Mouse (Mus musculus) forebrain, embryonic 14.5 days (tissue): ENCODE results near the gene Lrrc8c. TPM values are rescaled to one million over a fixed set of nuclear protein-coding genes. Genes with fewer than 3 reads are reported as not detected.

Experiments
- ATAC-seq: fragments of 200-750 bp; cut with Nextera tagmentation; 2 replicates; pipeline ENCODE4 v1.8.0; 2017; ENCODE audit warnings: mild to moderate bottlenecking, moderate library complexity
- DNase-seq: peaks from one replicate; pipeline ENCODE4 v3.0.0-alpha.2; 2015; ENCODE audit warnings: low spot score
- H3K27ac ChIP-seq: fragments of 300-500 bp; sonication (generic); 2 replicates; pipeline ENCODE4 v1.5.1; 2014; ENCODE audit warnings: low read depth, mild to moderate bottlenecking, control low read depth, low read length, moderate library complexity
- H3K27me3 ChIP-seq: fragments of 300-500 bp; sonication (generic); replicated peaks from 2 replicates; pipeline ENCODE4 v1.6.1; 2014; ENCODE audit warnings: low read length, control low read depth, mixed read lengths; ENCODE audit not compliant: control insufficient read depth, insufficient read depth
- H3K36me3 ChIP-seq: fragments of 300-500 bp; sonication (generic); 2 replicates; pipeline ENCODE4 v1.6.1; 2014; ENCODE audit warnings: low read length, control low read depth; ENCODE audit not compliant: control insufficient read depth, insufficient read depth
- H3K4me1 ChIP-seq: fragments of 300-500 bp; sonication (generic); 2 replicates; pipeline ENCODE4 v1.6.1; 2014; ENCODE audit warnings: antibody characterized with exemption, low read length, control low read depth; ENCODE audit not compliant: control insufficient read depth, insufficient read depth
- H3K4me2 ChIP-seq: fragments of 300-500 bp; sonication (generic); 2 replicates; pipeline ENCODE4 v1.6.1; 2014; ENCODE audit warnings: mild to moderate bottlenecking, control low read depth, low read length
- H3K4me3 ChIP-seq: fragments of 300-500 bp; sonication (generic); 2 replicates; pipeline ENCODE4 v1.5.1; 2014; ENCODE audit warnings: low read depth, low read length, control low read depth
- H3K9ac ChIP-seq: fragments of 300-500 bp; sonication (generic); 2 replicates; pipeline ENCODE4 v1.6.1; 2014; ENCODE audit warnings: mild to moderate bottlenecking, low read length, control low read depth, moderate library complexity
- H3K9me3 ChIP-seq: fragments of 300-500 bp; sonication (generic); replicated peaks from 2 replicates; pipeline ENCODE4 v1.6.1; 2016; ENCODE audit warnings: low read length, control low read depth, mixed read lengths; ENCODE audit not compliant: control insufficient read depth
- WGBS: fragments of 180-500 bp; shearing (Covaris S2); extraction: QIAGEN DNeasy Blood & Tissue Kit; methylation state at CpG from one replicate; pipeline ENCODE4 v1.1.7; 2014; 5-methylcytosine and 5-hydroxymethylcytosine counted together
- polyA plus RNA-seq: library from polyadenylated mRNA; unstranded; fragments of >200 nt; fragmentation: Nextera tagmentation; extraction: Ambion mirVana; gene quantifications from 2 replicates; pipeline ENCODE4 v1.2.1, GENCODE M21; 2014

Lrrc8c gene
- polyA plus RNA-seq, 1 experiment from 2014 or later, result 8.6 TPM

DNA sequence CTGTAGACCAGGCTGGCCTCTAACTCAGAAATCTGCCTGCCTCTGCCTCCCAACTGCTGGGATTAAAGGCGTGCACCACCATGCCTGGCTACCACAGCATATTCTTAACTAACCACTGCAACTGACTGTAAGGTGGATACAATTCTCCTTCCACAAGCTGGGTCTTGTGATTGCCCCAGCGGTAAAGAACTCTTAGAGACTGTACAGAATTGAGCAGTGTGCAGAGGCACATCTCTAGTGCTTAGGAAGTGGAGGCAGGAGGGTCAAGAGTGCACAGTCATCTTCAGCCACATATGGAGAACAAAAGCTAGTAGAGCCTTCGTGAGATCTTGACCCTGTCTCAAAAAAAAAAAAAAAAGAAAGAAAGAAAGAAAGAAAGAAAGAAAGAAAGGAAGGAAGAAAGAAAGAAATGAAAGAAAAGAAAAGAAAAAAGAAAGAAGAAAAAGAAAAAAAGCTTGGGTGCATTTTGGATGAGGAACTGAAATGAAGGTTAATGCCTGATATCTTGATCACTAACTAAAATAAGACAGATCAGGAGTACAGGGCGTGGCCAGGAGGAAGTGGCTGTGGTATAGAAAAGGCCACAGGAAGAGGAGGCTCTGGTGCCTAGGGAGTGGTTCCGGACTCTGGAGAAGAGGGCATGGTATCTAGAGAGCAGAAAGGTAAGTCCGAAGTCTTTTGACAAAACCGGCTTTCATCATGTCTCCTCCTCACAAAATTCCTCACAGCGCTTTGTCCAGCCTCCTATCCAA lies 131.7 kb downstream of the Lrrc8c start:
- H3K27ac ChIP-seq, result no peak overlapping the region
- H3K4me2 ChIP-seq, result no peak overlapping the region
- ATAC-seq, result no peak
- H3K4me3 ChIP-seq, result no peak overlapping the region
- no peak overlapping the region for H3K9ac ChIP-seq
- 91% methylated on average over 8 of the region's 8 CpGs for WGBS
- H3K4me1 ChIP-seq, result no peaks in the 10 kb centered on the region
- no peaks in the 10 kb centered on the region for H3K27me3 ChIP-seq
- no peaks in the 10 kb centered on the region for H3K36me3 ChIP-seq
- no peaks in the 10 kb centered on the region for H3K9me3 ChIP-seq
- no peak for DNase-seq

DNA sequence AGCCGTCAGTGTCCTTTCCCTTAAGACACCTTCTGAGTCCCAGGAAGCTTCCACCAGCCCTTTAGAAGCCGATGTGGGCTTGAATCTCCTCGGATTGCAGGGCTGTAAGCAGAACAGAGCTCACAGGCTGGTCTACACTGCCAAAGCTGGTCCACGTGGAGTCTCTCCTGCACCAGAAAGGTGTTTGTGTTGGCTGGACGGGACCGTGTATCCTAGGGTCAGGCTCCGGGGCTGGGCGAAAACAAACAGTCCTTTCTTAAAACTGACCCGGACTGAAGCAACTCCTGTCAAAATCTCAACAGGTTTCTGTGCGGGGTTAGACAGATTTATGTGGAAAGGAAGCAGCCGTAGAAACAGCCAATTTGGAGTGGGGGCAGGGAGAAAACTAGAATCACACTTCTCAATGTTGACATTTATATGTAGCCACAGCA lies 132.4 kb downstream of the Lrrc8c start:
- no peaks in the 10 kb centered on the region for H3K4me1 ChIP-seq
- H3K27me3 ChIP-seq, result no peaks in the 10 kb centered on the region
- H3K9me3 ChIP-seq, result no peaks in the 10 kb centered on the region
- no peak overlapping the region for H3K9ac ChIP-seq
- WGBS, result 81% methylated on average over 11 of the region's 11 CpGs
- ATAC-seq (no peak), DNase-seq (no peak)
- no peak overlapping the region for H3K4me3 ChIP-seq
- H3K4me2 ChIP-seq, result no peak overlapping the region
- no peak overlapping the region for H3K27ac ChIP-seq
- H3K36me3 ChIP-seq, result no peaks in the 10 kb centered on the region

DNA sequence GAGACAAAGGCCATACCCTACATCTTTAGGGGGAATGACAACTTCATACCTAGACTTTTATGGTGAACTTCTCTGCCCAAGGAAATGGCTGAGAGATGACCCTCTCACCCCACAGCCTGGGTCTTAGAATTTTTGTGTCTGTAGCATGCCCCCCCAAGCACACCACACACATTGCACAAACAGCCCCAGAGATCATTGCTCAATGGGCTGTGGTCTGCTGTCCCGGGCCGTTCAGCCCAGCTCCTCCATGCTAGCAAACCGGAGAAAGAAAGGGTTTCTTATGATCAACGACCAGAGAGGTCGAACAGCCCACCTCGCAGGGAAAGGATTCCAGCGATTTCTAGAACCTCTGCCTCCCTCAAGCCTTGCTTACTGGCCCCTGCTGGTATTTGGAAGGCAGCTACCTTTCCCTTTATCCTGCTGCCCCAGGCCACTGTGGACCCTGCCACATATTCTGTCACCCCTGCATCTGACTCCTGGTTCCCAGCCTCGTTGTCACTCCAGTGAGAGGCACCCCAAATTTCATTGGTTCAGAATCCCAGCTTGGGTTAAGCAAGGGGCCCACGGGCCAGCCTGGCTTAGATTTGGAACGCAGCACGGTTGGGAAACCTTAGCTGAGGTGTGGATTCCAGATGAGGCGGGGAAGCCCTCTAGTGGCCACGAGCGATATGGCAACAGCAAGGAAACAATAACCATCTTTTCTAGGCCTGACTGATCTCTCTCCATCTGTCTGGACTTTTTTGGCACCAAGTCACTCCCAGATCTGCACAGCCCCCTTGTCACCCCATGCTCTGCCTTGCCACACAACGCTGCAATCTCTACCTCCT lies 135.3 kb downstream of the Lrrc8c start:
- DNase-seq (peak; percentile 86), ATAC-seq (peak; percentile 86)
- Histone ChIP-seq H3K9ac (no peak overlapping the region), H3K27ac (no peak overlapping the region), H3K4me2 (no peak overlapping the region), H3K36me3 (no peaks in the 10 kb centered on the region), H3K4me3 (no peak overlapping the region), H3K9me3 (no peaks in the 10 kb centered on the region), H3K27me3 (no peaks in the 10 kb centered on the region), H3K4me1 (no peaks in the 10 kb centered on the region)
- WGBS, result 31% methylated on average over 15 of the region's 15 CpGs

DNA sequence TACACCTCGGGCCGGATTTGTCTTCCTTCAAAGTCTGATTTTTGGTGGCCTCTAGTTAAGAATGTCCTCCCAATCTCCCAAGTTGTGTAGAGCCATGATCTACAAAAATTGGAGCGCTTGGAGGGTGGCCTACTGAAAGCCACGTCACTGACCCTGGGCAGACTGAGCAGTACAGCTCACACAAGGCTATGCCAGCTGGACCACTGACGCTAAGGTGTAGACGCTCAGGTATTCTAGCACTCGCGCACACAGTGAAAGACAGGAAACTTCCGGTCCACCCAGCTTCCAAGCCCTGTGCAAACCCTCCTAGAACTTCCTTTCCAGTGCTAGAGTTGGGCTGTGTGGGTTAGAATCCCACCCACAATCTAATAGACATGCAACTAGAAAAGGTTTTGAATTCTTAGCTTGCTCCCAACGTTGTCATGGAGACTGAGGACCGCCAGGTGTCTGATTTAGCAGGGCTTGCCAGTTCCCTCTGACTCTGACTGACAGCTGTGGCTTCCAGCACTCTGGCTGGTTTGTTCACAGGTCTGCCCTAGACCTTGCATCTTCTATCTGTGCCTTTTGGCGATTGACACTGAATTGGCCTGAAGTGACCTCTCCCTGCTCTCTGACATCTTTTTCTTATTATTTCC lies 136.0 kb downstream of the Lrrc8c start:
- H3K9ac ChIP-seq, result no peak overlapping the region
- no peak overlapping the region for H3K27ac ChIP-seq
- H3K27me3 ChIP-seq, result no peaks in the 10 kb centered on the region
- no peaks in the 10 kb centered on the region for H3K4me1 ChIP-seq
- peak; percentile 54 for ATAC-seq
- no peak overlapping the region for H3K4me3 ChIP-seq
- no peaks in the 10 kb centered on the region for H3K9me3 ChIP-seq
- H3K4me2 ChIP-seq, result no peak overlapping the region
- no peaks in the 10 kb centered on the region for H3K36me3 ChIP-seq
- 66% methylated on average over 12 of the region's 12 CpGs for WGBS
- DNase-seq, result no peak

DNA sequence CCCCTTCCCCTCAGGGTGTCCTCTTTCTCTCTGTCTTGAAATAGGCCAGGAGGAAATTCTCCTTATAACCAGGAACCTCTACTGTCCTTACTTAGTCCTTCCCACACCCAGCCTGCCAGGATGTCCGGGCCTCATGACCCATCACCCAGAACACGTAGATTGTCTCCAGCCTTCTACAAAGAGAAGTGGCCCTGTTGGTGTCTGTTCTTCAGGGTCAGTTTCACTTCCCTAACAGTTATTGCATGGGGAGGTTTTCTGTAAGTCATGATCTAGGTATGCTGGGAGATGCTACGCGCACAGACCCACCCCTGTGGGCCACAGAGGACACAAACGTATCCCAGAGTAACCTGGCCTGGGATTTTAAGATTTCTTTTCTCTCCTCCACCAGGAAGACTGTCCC lies 142.7 kb downstream of the Lrrc8c start:
- H3K27me3 ChIP-seq, result no peaks in the 10 kb centered on the region
- WGBS, result 93% methylated on average over 5 of the region's 5 CpGs
- no peak for DNase-seq
- no peak overlapping the region for H3K9ac ChIP-seq
- H3K27ac ChIP-seq, result no peak overlapping the region
- no peaks in the 10 kb centered on the region for H3K36me3 ChIP-seq
- H3K4me2 ChIP-seq, result no peak overlapping the region
- no peaks in the 10 kb centered on the region for H3K4me1 ChIP-seq
- ATAC-seq, result no peak
- H3K9me3 ChIP-seq, result no peaks in the 10 kb centered on the region
- no peak overlapping the region for H3K4me3 ChIP-seq

Other genes with a start within 250 kb of the Lrrc8c start
- 0.39 and 0.74 TPM in 2 replicates for gene Gm43302, start 225.7 kb upstream of the Lrrc8c start, polyA plus RNA-seq
- gene Gbp6, start 225.7 kb upstream of the Lrrc8c start, polyA plus RNA-seq, result 1.7 and 1.9 TPM in 2 replicates
- gene Lrrc8b, start 103.6 kb upstream of the Lrrc8c start, polyA plus RNA-seq, result 14.7 and 19.6 TPM in 2 replicates
- gene Lrrc8d, start 180.6 kb downstream of the Lrrc8c start, polyA plus RNA-seq, result 23.3 and 31.7 TPM in 2 replicates